Mouse (Mus musculus) limb, embryonic 11.5 days (tissue): Measurements from ENCODE around the gene Stard3. TPM values are rescaled to one million over a fixed set of nuclear protein-coding genes. Genes with fewer than 3 reads are reported as not detected.

Experiments
- ATAC-seq: fragments of 200-750 bp; cut with Nextera tagmentation; 2 replicates; pipeline ENCODE4 v1.8.0; 2017; ENCODE audit warnings: low read depth; ENCODE audit not compliant: insufficient number of reproducible peaks, low FRiP score, low TSS enrichment
- DNase-seq: peaks from one replicate; pipeline ENCODE4 v3.0.0-alpha.2; 2015; ENCODE audit warnings: low spot score
- H3K27ac ChIP-seq: fragments of 300-500 bp; sonication (generic); replicated peaks from 2 replicates; pipeline ENCODE4 v1.5.1; 2014; ENCODE audit warnings: low read depth, mild to moderate bottlenecking, low read length
- H3K27me3 ChIP-seq: fragments of 300-500 bp; sonication (generic); 2 replicates; pipeline ENCODE4 v1.6.1; 2014; ENCODE audit warnings: mild to moderate bottlenecking, low read length, mixed read lengths; ENCODE audit not compliant: control insufficient read depth, insufficient read depth
- H3K36me3 ChIP-seq: fragments of 300-500 bp; sonication (generic); 2 replicates; pipeline ENCODE4 v1.6.1; 2014; ENCODE audit warnings: mild to moderate bottlenecking, low read length, moderate library complexity, mixed read lengths; ENCODE audit not compliant: control insufficient read depth, insufficient read depth
- H3K4me1 ChIP-seq: fragments of 300-500 bp; sonication (generic); 2 replicates; pipeline ENCODE4 v1.6.1; 2014; ENCODE audit warnings: low read length, mixed read lengths; ENCODE audit not compliant: control insufficient read depth, insufficient read depth
- H3K4me2 ChIP-seq: fragments of 300-500 bp; sonication (generic); 2 replicates; pipeline ENCODE4 v1.6.1; 2014; ENCODE audit warnings: low read depth, mild to moderate bottlenecking, moderate library complexity; ENCODE audit not compliant: severe bottlenecking
- H3K4me3 ChIP-seq: fragments of 300-500 bp; sonication (generic); 2 replicates; pipeline ENCODE4 v1.5.1; 2014; ENCODE audit warnings: low read depth, low read length
- H3K9ac ChIP-seq: fragments of 300-500 bp; sonication (generic); 2 replicates; pipeline ENCODE4 v1.6.1; 2014; ENCODE audit warnings: mild to moderate bottlenecking, low read length
- H3K9me3 ChIP-seq: fragments of 300-500 bp; sonication (generic); 2 replicates; pipeline ENCODE4 v1.6.1; 2016; ENCODE audit warnings: low read length; ENCODE audit not compliant: control insufficient read depth
- WGBS: fragments of 180-500 bp; shearing (Covaris S2); extraction: QIAGEN DNeasy Blood & Tissue Kit; methylation state at CpG from one replicate; pipeline ENCODE4 v1.1.7; 2014; 5-methylcytosine and 5-hydroxymethylcytosine counted together
- polyA plus RNA-seq: library from polyadenylated mRNA; unstranded; fragments of >200 nt; fragmentation: Nextera tagmentation; extraction: Ambion mirVana; gene quantifications from 2 replicates; pipeline ENCODE4 v1.2.1, GENCODE M21; 2014

Gene Stard3
- polyA plus RNA-seq, 1 experiment from 2014 or later, result 37.7 TPM

DNA sequence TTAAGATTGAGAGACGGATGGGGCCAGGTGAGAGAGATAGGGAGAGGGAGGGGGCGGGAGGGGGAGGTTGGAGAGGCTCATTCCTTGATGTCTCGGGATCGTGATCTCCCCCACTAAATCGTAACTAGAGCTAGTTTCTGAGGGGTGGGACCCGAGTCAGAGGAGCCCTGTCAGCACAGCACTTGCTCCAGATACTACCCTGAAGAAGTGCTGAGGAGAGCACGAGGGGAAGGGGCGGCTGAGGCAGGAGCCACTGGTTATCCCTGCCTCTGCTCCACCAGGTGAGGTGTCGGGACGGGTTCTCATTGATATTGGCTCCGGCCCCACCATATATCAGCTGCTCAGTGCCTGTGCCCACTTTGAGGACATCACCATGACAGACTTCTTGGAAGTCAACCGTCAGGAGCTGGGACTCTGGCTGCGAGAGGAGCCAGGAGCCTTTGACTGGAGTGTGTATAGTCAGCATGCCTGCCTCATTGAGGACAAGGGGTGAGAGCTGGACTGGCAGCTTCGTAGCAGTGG lies 28.9 kb downstream of the Stard3 start:
- Histone ChIP-seq H3K4me3 (no peak overlapping the region), H3K9ac (no peak overlapping the region), H3K27me3 (peaks cover 49% of the 10 kb centered on the region), H3K36me3 (no peaks in the 10 kb centered on the region), H3K9me3 (no peaks in the 10 kb centered on the region), H3K4me2 (no peak overlapping the region), H3K4me1 (no peaks in the 10 kb centered on the region), H3K27ac (no peak overlapping the region)
- 46% methylated on average over 14 of the region's 14 CpGs for WGBS
- no peak for ATAC-seq
- DNase-seq, result no peak

DNA sequence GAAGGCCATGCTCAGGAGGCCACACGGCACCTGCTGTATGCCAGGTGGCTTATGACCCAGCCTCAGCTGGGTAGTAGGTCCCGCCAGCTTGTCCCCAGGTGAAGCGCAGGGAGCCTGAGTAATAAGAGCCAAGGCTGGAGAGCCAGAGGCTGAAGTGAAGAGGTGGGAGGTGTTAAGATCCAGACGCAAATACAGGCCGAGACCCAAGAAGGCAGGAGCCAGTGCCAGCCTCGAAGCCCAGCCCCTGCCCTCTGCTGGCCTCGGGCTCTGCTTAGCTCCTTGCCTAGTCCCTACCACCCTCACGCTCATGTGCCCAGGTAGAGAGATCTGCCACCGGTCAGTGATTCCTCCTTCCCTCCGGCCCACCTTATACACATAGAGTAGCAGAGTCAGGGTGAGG lies 30.1 kb downstream of the Stard3 start:
- no peaks in the 10 kb centered on the region for H3K9me3 ChIP-seq
- no peaks in the 10 kb centered on the region for H3K36me3 ChIP-seq
- 71% methylated on average over 10 of the region's 10 CpGs for WGBS
- H3K27me3 ChIP-seq, result peaks cover 52% of the 10 kb centered on the region
- H3K4me3 ChIP-seq, result no peak overlapping the region
- DNase-seq (no peak), ATAC-seq (no peak)
- no peak overlapping the region for H3K4me2 ChIP-seq
- H3K4me1 ChIP-seq, result no peaks in the 10 kb centered on the region
- H3K9ac ChIP-seq, result no peak overlapping the region
- no peak overlapping the region for H3K27ac ChIP-seq

- no peaks in the 10 kb centered on the region for H3K9me3 ChIP-seq
- H3K4me3 ChIP-seq, result no peak overlapping the region
- no peak overlapping the region for H3K27ac ChIP-seq
- ATAC-seq (no peak), DNase-seq (peak; percentile 55)
- no peak overlapping the region for H3K4me2 ChIP-seq
- no peak overlapping the region for H3K9ac ChIP-seq
- H3K36me3 ChIP-seq, result no peaks in the 10 kb centered on the region
- H3K27me3 ChIP-seq, result peaks cover 46% of the 10 kb centered on the region
- no peaks in the 10 kb centered on the region for H3K4me1 ChIP-seq
- 23% methylated on average over 9 of the region's 9 CpGs for WGBS
Observed at GRCm38 (mm10) chr11:98389221-98389780, 31.1 kb downstream of the Stard3 start.

- no peak for DNase-seq
- H3K4me3 ChIP-seq, result no peak overlapping the region
- no peaks in the 10 kb centered on the region for H3K4me1 ChIP-seq
- H3K27me3 ChIP-seq, result peaks cover 41% of the 10 kb centered on the region
- no peak for ATAC-seq
- no peak overlapping the region for H3K27ac ChIP-seq
- 67% methylated on average over 12 of the region's 12 CpGs for WGBS
- H3K4me2 ChIP-seq, result no peak overlapping the region
- no peaks in the 10 kb centered on the region for H3K9me3 ChIP-seq
- H3K9ac ChIP-seq, result no peak overlapping the region
- H3K36me3 ChIP-seq, result no peaks in the 10 kb centered on the region
Observed at GRCm38 (mm10) chr11:98390141-98390540, 32.0 kb downstream of the Stard3 start.

DNA sequence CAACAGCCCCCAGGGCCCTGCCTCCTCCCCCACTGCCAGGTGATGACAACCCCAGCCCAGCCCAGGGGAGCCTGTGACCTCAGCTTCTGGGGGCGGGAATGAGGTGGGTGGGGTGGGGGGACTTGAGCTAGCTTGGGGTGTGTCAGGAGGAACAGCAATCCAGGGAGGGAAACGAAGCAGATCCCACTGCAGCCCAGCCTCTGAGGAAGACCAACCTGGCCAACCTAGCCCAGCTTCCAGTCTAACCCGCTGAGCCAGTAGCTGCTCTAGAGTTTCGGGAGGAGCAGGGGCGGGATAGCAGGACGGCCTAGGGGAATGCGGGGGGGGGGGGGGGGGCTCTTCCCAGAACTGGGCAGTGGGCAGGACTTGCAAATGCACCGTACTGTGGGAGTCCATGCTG lies 33.9 kb downstream of the Stard3 start:
- H3K27ac ChIP-seq, result no peak overlapping the region
- H3K4me1 ChIP-seq, result no peaks in the 10 kb centered on the region
- no peak overlapping the region for H3K9ac ChIP-seq
- DNase-seq, result no peak
- no peaks in the 10 kb centered on the region for H3K36me3 ChIP-seq
- H3K27me3 ChIP-seq, result peaks cover 24% of the 10 kb centered on the region
- ATAC-seq, result no peak
- no peak overlapping the region for H3K4me3 ChIP-seq
- 6% methylated on average over 7 of the region's 8 CpGs for WGBS
- no peaks in the 10 kb centered on the region for H3K9me3 ChIP-seq
- H3K4me2 ChIP-seq, result no peak overlapping the region

DNA sequence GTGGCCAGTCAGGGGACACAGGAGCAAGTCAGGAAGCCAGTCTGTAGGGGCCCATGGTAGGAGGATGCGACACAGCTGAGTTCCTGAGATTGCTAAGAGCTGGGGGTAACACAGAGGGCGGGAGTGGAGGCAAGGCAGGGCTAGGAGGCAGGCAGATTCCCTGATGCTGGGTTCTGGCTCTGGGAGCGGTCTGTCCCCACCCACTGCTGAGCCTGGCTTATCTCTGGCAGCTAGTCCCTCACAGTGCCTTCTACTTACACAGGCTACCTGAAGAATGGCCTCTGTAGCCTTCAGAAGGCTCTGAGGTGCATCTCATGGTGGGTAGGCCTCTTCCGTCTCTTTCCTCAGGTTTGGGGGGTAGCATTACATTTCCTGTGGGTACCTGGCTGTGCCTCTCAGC lies 34.5 kb downstream of the Stard3 start:
- no peaks in the 10 kb centered on the region for H3K4me1 ChIP-seq
- WGBS, result 48% methylated on average over 4 of the region's 4 CpGs
- peaks cover 17% of the 10 kb centered on the region for H3K27me3 ChIP-seq
- ATAC-seq (no peak), DNase-seq (no peak)
- H3K27ac ChIP-seq, result no peak overlapping the region
- no peak overlapping the region for H3K4me3 ChIP-seq
- no peak overlapping the region for H3K9ac ChIP-seq
- H3K4me2 ChIP-seq, result no peak overlapping the region
- H3K36me3 ChIP-seq, result no peaks in the 10 kb centered on the region
- no peaks in the 10 kb centered on the region for H3K9me3 ChIP-seq

DNA sequence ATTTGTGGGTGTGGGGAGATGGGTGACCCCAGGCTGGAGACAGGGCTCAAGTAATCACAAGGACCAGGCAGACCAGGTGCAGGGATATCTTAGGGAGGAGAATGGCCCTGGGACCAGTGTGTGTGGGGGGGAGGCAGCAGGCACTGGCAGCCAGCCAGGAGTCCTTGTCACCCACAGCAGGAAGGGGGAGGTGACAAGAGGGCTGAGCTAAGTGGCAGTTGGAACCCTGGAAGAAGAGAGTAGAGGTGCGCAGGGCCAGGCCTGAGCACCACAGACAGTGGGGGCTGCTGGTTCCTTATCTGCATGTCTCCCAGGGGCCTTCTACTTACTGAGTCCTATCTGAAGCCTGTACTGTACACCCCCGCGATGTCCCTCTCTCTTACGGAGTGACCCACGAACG lies 35.1 kb downstream of the Stard3 start:
- Histone ChIP-seq H3K27ac (no peak overlapping the region), H3K4me2 (no peak overlapping the region), H3K9me3 (no peaks in the 10 kb centered on the region), H3K4me3 (no peak overlapping the region), H3K9ac (peak overlapping the region; percentile 17; the same call in 1 of the 2 replicates), H3K4me1 (no peaks in the 10 kb centered on the region), H3K27me3 (peaks cover 12% of the 10 kb centered on the region), H3K36me3 (no peaks in the 10 kb centered on the region)
- WGBS, result 68% methylated on average over 6 of the region's 6 CpGs
- ATAC-seq (no peak), DNase-seq (no peak)

- peaks cover 7% of the 10 kb centered on the region for H3K27me3 ChIP-seq
- no peak overlapping the region for H3K4me2 ChIP-seq
- no peak overlapping the region for H3K4me3 ChIP-seq
- no peak for DNase-seq
- H3K9ac ChIP-seq, result no peak overlapping the region
- H3K9me3 ChIP-seq, result no peaks in the 10 kb centered on the region
- no peak overlapping the region for H3K27ac ChIP-seq
- H3K36me3 ChIP-seq, result no peaks in the 10 kb centered on the region
- no peak for ATAC-seq
- no peaks in the 10 kb centered on the region for H3K4me1 ChIP-seq
- 47% methylated on average over 6 of the region's 6 CpGs for WGBS
Observed at GRCm38 (mm10) chr11:98394301-98394700, 36.1 kb downstream of the Stard3 start.

- Histone ChIP-seq H3K27ac (no peak overlapping the region), H3K27me3 (peaks cover 7% of the 10 kb centered on the region), H3K9ac (no peak overlapping the region), H3K9me3 (no peaks in the 10 kb centered on the region), H3K4me3 (no peak overlapping the region), H3K4me1 (no peaks in the 10 kb centered on the region), H3K36me3 (no peaks in the 10 kb centered on the region), H3K4me2 (no peak overlapping the region)
- ATAC-seq (no peak), DNase-seq (no peak)
- 64% methylated on average over 4 of the region's 4 CpGs for WGBS
Observed at GRCm38 (mm10) chr11:98395041-98395440, 36.9 kb downstream of the Stard3 start.
